Mouse (Mus musculus): ENCODE results near the gene Nova2.

DNA sequence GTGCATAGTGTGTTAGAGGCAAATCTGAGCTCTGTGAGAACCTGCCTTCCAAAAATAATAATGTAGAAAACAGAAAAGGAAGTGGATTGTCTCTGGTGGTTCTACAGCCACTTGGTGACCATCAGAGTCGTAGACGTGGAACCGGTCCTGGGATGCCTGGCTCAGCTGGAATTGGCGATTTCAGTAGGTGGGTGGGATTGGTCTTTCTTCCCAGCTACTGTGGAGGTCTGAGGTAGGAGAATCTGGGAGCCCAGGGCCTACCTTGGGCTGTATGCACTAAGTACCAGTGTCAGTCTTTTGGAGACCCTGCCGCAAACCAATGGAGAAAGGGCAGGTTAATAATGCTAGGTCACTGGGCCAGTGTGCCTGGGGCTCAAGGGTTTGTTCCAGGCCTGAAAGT lies 67.3 kb downstream of the Nova2 start:
- TF ChIP-seq POLR2A (IDR thresholded peaks at IDR 0.05; ENCODE audit: insufficient read depth, low read depth, low read length) = no peak
- TF ChIP-seq CTCF (IDR thresholded peaks at IDR 0.05) = no peak

Data from heart, adult 2 months (tissue).